Mouse (Mus musculus) stomach, embryonic 16.5 days (tissue): Measurements from ENCODE around the gene Slc4a1. TPM values are rescaled to one million over a fixed set of nuclear protein-coding genes. Genes with fewer than 3 reads are reported as not detected.
"Not testable (repeated sequence)": the region's sequence is repeated elsewhere in the genome, so short reads cannot be mapped to it uniquely, and the experiment has no call there.

ENCODE experiments used
- ATAC-seq: fragments of 200-750 bp; cut with Nextera tagmentation; 2 replicates; pipeline ENCODE4 v1.8.0; 2017; ENCODE audit warnings: moderate number of reproducible peaks, moderate TSS enrichment; ENCODE audit not compliant: insufficient read depth, low FRiP score
- H3K27ac ChIP-seq: fragments of 300-500 bp; sonication (generic); 2 replicates; pipeline ENCODE4 v1.5.1; 2014; ENCODE audit warnings: low read length
- H3K27me3 ChIP-seq: fragments of 300-500 bp; sonication (generic); 2 replicates; pipeline ENCODE4 v1.6.1; 2014; ENCODE audit warnings: low read length, control low read depth, mixed read lengths; ENCODE audit not compliant: control insufficient read depth, insufficient read depth
- H3K36me3 ChIP-seq: fragments of 300-500 bp; sonication (generic); 2 replicates; pipeline ENCODE4 v1.6.1; 2014; ENCODE audit warnings: low read length; ENCODE audit not compliant: control insufficient read depth, insufficient read depth
- H3K4me1 ChIP-seq: fragments of 300-500 bp; sonication (generic); 2 replicates; pipeline ENCODE4 v1.6.1; 2014; ENCODE audit warnings: low read length, control low read depth, mixed read lengths; ENCODE audit not compliant: control insufficient read depth, insufficient read depth
- H3K4me2 ChIP-seq: fragments of 300-500 bp; sonication (generic); 2 replicates; pipeline ENCODE4 v1.6.1; 2014; ENCODE audit warnings: low read depth, low read length, mixed read lengths
- H3K4me3 ChIP-seq: fragments of 300-500 bp; sonication (generic); replicated peaks from 2 replicates; pipeline ENCODE4 v1.5.1; 2014; ENCODE audit warnings: mild to moderate bottlenecking, low read length
- H3K9ac ChIP-seq: fragments of 300-500 bp; sonication (generic); 2 replicates; pipeline ENCODE4 v1.6.1; 2014; ENCODE audit warnings: low read length
- H3K9me3 ChIP-seq: fragments of 300-500 bp; sonication (generic); replicated peaks from 2 replicates; pipeline ENCODE4 v1.6.1; 2016; ENCODE audit warnings: low read length, control low read depth; ENCODE audit not compliant: control insufficient read depth
- WGBS: fragments of 180-500 bp; shearing (Covaris S2); extraction: QIAGEN DNeasy Blood & Tissue Kit; methylation state at CpG from one replicate; pipeline ENCODE4 v1.1.7; 2014; 5-methylcytosine and 5-hydroxymethylcytosine counted together
- polyA plus RNA-seq: library from polyadenylated mRNA; unstranded; fragments of >200 nt; fragmentation: Nextera tagmentation; extraction: Ambion mirVana; gene quantifications from 2 replicates; pipeline ENCODE4 v1.2.1, GENCODE M21; 2015

The Slc4a1 gene
- polyA plus RNA-seq, 1 experiment from 2014 or later: 47.2 TPM

DNA sequence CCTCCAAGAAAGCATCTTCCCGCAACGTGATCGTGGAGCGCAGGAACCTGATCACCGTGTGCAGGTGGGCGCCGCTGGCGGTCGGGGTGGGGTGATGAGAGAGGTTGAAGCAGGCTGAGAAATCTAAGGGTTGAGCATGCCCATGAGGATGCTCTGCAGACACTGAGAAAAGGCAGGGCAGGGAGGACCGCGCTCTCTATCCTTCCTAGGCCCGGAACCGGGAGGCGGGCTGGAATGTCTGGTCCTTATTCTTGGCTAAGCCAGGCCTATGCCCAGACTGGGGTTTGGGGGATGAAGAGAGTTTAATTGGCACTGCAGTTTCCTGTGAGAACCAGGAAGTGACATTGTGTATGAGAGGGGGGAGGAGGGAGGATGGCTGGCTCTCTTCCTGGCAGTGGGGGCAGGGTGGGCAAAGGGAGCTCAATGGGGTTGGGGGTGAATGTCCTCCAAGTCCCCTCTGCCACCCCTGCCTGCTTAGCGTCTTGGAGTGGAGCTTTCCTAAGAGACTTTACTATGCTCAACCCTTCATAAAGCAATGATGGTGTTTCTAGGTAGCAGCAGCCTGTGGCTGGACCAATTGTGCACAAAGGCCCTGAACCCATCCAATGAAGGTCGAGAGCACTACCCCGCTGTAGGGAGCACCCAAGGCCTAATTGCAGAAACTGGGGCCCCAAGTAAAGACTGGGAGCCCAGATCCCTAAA is 27.9 kb upstream of the Slc4a1 start:
- Histone ChIP-seq H3K4me3 (peak overlapping the region; percentile 47), H3K27me3 (peaks cover 2% of the 10 kb centered on the region; the same call in 1 of the 2 replicates), H3K36me3 (no peaks in the 10 kb centered on the region), H3K9me3 (no peaks in the 10 kb centered on the region), H3K4me1 (peaks cover 21% of the 10 kb centered on the region), H3K9ac (peak overlapping the region; percentile 55), H3K4me2 (peak overlapping the region; percentile 96), H3K27ac (no peak overlapping the region)
- 10% methylated on average over 17 of the region's 17 CpGs for WGBS
- no peak for ATAC-seq

DNA sequence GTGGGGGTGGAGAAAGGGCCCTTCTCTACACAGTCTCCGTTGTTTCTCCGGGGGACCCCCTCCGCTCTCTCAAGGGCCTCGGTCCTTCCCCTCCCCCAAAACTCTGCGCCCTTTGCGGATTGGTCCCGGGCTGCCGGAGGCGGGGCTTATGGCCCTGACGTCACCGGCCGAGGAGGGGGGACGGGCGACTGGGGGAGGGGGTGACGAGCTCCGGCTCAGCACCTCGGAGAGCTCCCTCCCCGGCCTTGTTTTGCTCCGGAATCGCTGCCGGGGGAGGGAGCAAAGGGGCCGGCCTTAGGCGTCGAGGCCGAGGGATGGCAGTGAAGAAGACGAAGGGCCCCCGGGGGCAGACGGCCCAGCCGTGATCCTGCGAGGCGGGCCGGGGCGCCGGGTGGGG is 27.2 kb upstream of the Slc4a1 start, which contains the start of gene Rundc3a:
Gene Rundc3a, plus strand, starts transcription at position 166 of the 397 bp plus-strand sequence.
- ATAC-seq: peak; percentile 73
- Histone ChIP-seq H3K4me1 (peaks cover 19% of the 10 kb centered on the region), H3K36me3 (no peaks in the 10 kb centered on the region), H3K9ac (peak within 1 kb of the TSS; percentile 55), H3K27ac (no peak within 1 kb of the TSS), H3K4me3 (peak within 1 kb of the TSS; percentile 47), H3K4me2 (peak within 1 kb of the TSS; percentile 96), H3K27me3 (no peaks in the 10 kb centered on the region; the same call in 1 of the 2 replicates), H3K9me3 (no peaks in the 10 kb centered on the region)
- WGBS: under 1% methylated on average over 34 of the region's 34 CpGs

DNA sequence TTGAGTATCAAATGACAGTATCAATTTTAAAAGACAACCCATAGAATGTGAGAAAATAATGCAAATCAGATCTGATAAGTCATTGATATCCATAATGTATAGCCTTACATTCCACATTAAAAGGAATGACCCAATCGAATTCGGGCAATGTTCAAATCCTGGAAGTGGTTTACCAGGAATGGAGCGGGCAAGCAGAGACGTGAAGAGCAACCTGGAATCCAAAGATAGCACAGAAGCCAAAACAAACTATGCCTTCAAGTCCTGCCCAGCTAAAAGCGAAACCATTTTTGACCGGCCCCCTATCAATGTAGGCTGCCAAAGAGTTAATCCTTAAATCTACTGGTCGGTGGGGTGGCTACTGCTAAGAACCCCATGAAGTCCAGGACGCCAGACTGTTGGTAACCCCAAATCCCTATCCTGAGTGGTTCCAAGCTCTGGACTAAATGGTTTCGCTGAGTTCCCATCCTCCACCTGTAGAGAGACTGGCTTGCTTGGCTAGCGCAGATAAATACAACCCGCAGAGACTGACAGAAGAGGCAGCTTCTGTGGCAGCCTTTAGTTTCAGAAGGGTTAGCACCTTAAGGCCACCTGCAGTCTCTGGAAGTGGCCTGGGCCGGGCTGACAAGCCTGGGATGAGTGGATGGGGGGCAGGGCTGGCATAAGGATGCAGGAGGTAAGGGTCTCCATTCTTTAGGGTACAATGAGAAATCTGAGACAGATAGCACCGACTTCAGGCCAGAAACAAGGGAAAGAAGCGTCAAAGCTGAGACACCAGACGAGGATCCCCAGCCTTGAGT is 26.6 kb upstream of the Slc4a1 start:
- H3K27ac ChIP-seq: no peak overlapping the region
- H3K4me3 ChIP-seq: peak overlapping the region; percentile 47
- H3K9ac ChIP-seq: no peak overlapping the region
- 18% methylated on average over 15 of the region's 15 CpGs for WGBS
- no peaks in the 10 kb centered on the region for H3K36me3 ChIP-seq
- H3K9me3 ChIP-seq: no peaks in the 10 kb centered on the region
- peaks cover 19% of the 10 kb centered on the region for H3K4me1 ChIP-seq
- H3K27me3 ChIP-seq: no peaks in the 10 kb centered on the region; the same call in 1 of the 2 replicates
- H3K4me2 ChIP-seq: peak overlapping the region; percentile 96
- peak; percentile 12; the same call in 1 of the 2 replicates for ATAC-seq

DNA sequence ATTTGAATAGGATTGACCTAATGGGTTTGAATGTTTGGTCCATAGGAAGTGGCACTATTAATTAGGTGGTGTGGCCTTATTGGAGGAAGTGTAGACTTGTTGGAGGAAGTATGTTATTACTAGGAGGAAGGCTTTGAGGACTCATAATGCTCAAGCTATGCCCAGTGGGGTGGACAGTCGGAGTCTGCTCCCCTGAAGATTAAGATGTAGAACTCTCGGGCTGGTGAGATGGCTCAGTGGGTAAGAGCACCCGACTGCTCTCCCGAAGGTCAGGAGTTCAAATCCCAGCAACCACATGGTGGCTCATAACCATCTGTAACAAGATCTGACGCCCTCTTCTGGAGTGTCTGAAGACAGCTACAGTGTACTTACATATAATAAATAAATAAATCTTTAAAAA is 23.4 kb upstream of the Slc4a1 start:
- not testable (repeated sequence) for H3K9ac ChIP-seq, H3K9me3 ChIP-seq, H3K36me3 ChIP-seq, H3K4me2 ChIP-seq, ATAC-seq, H3K27ac ChIP-seq, H3K27me3 ChIP-seq, H3K4me3 ChIP-seq
- WGBS: 80% methylated on average over 4 of the region's 5 CpGs
- peaks cover 19% of the 10 kb centered on the region for H3K4me1 ChIP-seq

DNA sequence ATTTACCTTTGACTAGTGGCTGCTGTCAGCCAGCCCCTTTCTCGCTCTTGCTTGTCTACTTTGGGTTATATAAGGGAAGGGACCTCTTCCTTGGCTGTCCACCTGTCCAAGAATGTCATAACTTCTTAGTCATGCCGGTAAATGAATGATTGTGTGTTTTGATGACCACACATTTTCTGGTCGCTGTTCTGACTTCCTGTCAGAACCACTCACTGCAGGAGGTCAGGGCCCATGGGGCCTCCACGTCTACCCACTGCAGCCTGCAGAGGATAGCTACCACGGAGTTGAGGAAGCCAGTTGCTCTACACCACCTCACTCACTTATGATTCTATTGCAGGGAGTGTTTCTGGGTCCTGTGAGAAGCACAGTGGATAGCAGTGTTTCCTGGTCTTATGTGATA is 20.1 kb upstream of the Slc4a1 start:
- Histone ChIP-seq H3K27me3 (no peaks in the 10 kb centered on the region), H3K27ac (no peak overlapping the region), H3K36me3 (no peaks in the 10 kb centered on the region), H3K4me2 (no peak overlapping the region), H3K4me3 (no peak overlapping the region), H3K9me3 (no peaks in the 10 kb centered on the region), H3K9ac (no peak overlapping the region), H3K4me1 (no peaks in the 10 kb centered on the region)
- 54% methylated on average over 5 of the region's 5 CpGs for WGBS
- no peak for ATAC-seq

DNA sequence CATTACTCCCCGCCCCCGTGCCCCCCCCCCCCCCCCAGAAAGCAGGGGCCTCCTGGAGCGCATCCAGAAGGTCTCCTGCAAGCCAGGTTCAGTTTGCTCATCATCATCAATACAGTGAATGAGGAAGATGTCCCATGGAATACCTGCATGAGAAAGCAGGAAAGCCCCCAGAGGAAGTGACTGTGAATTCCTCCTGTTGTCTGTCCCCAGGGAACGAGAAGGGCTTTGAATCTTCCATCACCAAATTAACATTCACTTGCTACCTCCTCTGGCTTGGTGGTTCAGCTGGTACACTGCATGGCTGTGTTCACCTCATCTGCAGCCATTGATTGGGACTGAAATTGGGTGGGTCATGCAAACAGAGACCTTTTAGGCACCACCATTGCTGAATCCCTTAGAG is 19.1 kb upstream of the Slc4a1 start:
- Histone ChIP-seq H3K9ac (no peak overlapping the region), H3K36me3 (no peaks in the 10 kb centered on the region), H3K4me3 (no peak overlapping the region), H3K4me2 (no peak overlapping the region), H3K4me1 (no peaks in the 10 kb centered on the region), H3K9me3 (no peaks in the 10 kb centered on the region), H3K27ac (no peak overlapping the region), H3K27me3 (no peaks in the 10 kb centered on the region)
- ATAC-seq: no peak
- 53% methylated on average over 4 of the region's 4 CpGs for WGBS

DNA sequence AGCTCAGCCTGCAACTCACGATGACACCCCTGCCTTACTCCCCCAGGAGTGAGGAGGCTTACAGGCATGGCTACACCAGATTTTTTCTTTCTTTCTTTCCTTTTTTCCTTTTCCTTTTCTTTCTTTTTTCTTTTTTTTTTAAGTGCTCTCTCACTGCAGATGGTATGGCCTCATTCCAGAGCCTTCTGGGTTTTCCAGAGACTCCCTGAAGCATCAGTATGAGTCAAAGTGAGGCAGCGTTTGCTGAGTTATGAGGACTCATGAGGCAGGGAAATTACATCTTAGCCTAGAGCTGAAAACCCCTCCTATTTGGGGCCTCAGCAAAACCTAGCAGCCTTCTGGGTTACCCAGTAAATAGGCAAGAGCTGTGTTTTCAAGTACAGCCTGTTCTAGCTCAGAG is 18.4 kb upstream of the Slc4a1 start:
- Histone ChIP-seq H3K9ac (no peak overlapping the region), H3K27me3 (no peaks in the 10 kb centered on the region), H3K36me3 (no peaks in the 10 kb centered on the region), H3K27ac (no peak overlapping the region), H3K4me2 (no peak overlapping the region), H3K4me3 (no peak overlapping the region), H3K4me1 (no peaks in the 10 kb centered on the region), H3K9me3 (no peaks in the 10 kb centered on the region)
- WGBS: 61% methylated on average over 2 of the region's 2 CpGs
- no peak for ATAC-seq

DNA sequence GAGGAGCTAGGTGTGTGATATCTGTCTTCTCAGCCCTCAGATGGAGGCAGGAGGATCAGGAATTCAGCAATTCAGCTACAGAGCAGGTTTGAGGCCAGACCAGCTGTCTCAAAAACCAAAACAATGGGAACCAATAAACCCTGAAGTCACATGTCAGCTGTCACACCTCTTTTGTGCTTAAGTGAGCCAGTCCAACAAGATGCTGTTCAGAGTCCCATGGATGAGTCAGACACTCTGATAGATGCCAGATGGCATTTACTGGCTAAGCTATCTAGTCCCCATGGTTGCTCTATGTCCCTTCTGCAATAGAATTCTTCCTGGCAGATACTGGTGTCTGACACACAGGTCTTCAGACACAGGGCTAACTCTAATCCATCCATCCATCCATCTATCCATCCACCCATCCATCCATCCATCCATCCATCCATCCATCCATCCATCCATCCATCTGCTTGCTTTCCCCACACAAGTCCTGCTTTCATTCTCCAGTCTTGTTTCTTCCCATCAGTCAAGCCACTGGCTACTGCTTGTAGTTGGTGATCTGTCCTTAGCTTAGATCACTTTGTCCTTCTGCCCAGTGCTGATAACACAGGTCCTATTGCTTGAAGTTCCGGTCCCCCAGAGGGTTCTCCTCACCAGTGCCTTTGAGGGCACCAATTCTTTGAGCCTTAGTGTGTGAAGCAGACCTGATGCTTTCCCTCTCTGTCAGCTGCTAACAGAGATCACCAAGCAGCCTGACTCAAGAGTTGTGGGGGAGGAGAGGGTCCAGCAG is 17.5 kb upstream of the Slc4a1 start:
- Histone ChIP-seq H3K9me3 (no peaks in the 10 kb centered on the region), H3K9ac (no peak overlapping the region), H3K4me2 (no peak overlapping the region), H3K27ac (no peak overlapping the region), H3K4me3 (no peak overlapping the region), H3K27me3 (no peaks in the 10 kb centered on the region), H3K36me3 (no peaks in the 10 kb centered on the region), H3K4me1 (no peaks in the 10 kb centered on the region)
- WGBS: 70% methylated on average over 1 of the region's 1 CpGs
- ATAC-seq: no peak

DNA sequence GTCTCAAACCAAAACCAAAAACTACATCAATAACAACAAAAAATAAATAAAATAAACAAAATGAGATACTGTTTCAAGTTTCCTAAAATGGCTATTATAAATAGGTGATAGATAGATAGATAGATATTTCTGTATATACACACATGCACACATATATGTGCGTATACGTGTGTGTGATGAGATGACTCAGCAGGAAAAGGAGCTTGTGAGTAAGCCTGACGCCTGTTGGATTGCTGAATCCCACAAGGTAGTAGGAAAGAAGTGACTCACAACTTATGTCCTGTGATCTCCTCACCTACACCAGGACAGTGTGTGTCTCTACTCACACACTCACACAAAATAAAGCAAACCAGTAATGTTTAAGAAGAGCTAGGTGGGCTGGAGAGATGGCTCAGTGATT is 16.8 kb upstream of the Slc4a1 start:
- no peak for ATAC-seq

More for the DNA sequence above, 16.8 kb upstream of the Slc4a1 start:
- WGBS: 84% methylated on average over 3 of the region's 3 CpGs
- no peaks in the 10 kb centered on the region for H3K9me3 ChIP-seq
- H3K4me2 ChIP-seq: no peak overlapping the region
- no peaks in the 10 kb centered on the region for H3K27me3 ChIP-seq
- no peaks in the 10 kb centered on the region for H3K4me1 ChIP-seq
- no peak overlapping the region for H3K9ac ChIP-seq
- no peak overlapping the region for H3K4me3 ChIP-seq
- no peak overlapping the region for H3K27ac ChIP-seq
- H3K36me3 ChIP-seq: no peaks in the 10 kb centered on the region
